Mouse (Mus musculus) retina, embryonic 14.5 days (tissue): Measurements from ENCODE around the gene Efl1.
"Not testable (repeated sequence)": the region's sequence is repeated elsewhere in the genome, so short reads cannot be mapped to it uniquely, and the experiment has no call there.

Experiments used
- DNase-seq: peaks from one replicate; pipeline ENCODE4 v3.0.0-alpha.2; 2015; ENCODE audit warnings: low spot score

The Efl1 gene

DNA sequence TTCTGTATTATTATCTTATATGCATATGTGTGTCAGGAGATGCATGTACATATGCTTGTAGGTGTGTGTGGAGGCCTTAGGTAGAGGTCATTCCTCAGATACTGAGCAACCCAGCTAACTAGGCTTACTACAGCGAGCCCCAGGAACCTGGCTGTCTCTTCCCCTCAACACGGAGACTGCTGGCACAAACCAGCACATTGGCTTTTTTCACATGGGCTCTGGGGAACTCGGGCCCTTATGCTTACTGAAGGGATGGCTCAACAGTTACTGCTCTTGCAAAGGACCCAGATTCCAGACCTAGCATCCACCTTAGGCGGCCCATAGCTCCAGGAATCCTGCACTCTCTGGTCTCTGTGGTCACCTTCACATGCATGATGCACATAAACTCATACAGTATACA, 110.7 kb downstream of the Efl1 start:
- DNase-seq: no peak

DNA sequence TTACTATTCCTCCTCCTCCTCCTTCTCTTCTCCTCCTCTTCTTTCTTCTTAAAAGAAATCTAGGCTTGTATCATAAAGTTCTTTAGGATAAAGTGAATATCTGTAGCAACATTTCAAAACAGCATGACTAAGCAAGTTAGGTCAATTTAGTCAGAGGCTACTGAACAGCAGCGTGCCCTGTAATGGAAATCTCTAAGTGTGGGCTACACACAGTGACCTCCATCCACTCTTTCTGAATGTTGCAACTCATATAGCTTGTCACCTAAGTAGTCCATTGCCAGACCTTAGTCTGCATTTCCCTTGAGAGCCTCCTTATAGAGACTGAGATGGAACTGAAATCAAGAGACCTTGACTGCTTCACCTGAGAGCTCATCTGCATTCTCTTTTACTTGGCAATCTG, 116.5 kb downstream of the Efl1 start:
- DNase-seq: no peak

DNA sequence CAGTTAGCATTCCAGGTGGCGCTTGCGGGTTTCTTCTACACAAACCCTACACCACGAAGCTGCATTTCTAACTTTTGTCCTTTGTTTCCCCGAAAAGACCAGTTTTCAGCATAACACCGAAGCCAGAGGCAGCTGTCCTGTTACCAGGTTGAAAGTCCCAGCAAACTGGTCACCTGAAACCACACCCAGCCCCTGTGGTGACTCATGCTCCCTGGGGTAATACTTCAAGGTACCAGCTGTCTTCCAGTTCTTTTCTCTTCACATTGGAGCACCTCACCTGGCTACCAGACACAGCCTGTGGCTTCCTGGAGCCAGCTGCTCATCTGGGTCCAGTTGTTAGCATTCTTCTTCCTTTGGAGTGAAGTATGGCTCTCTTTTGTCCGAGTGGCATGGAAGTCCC, 118.2 kb downstream of the Efl1 start:
- no peak for DNase-seq

DNA sequence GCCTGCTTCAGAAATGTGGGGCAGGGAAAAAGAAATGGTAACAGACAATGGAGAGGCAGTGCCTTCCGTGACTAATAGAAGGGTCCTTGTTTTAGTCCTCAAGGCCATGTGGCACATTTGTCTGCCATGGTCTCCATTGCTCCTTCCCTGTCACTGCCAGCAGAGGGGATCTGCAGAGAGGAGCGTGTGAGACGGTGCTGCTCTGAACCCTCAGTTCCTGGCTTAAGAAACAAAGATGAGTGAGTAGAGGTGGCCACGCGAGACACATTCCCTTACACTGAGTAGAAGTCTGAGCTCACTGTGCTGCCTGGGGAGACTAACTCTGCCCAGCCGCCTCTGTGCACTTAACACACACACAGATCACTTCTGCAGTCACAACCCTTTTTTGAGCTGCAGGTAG, 121.8 kb downstream of the Efl1 start:
- no peak for DNase-seq

DNA sequence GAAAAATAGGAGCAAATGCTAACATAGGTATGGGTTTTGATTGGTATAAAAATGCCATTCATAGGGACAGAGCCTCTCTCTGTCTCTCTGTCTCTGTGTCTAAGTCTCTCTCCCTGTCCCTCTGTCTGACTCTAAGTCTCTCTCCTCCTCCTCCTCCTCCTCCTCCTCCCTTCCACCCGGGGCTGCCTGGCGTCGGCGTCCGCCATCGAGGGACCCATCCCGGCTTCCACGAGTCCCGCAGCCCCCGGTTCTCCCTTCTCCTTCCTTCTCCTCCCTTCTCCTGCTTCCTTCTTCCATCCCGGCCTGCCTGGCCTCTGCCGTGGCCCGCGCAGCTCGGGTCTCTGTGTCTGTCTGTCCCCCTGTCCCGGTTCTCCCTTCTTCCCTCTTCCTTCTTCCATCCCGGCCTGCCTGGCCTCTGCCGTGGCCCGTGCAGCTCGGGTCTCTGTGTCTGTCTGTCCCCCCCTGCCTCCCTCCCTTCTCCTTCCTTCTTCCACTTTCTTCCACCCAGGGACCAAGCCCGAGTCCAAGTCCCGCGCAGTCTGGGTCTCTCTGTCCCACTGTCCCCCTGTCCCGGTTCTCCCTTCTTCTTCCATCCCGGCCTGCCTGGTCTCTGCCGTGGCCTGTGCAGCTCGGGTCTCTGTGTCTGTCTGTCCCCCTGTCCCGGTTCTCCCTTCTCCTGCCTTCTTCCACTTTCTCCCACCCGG, 122.7 kb downstream of the Efl1 start:
- DNase-seq: peak; percentile 60

DNA sequence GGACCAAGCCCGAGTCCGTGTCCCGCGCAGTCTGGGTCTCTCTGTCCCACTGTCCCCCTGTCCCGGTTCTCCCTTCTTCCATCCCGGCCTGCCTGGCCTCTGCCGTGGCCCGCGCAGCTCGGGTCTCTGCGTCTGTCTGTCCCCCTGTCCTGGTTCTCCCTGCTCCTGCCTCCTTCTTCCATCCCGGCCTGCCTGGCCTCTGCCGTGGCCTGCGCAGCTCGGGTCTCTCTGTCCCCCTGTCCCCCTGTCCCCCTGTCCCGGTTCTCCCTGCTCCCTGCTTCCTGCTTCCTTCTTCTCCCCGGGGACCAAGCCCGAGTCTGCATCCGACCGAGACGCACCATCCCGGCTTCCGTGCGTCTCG, 123.2 kb downstream of the Efl1 start:
- not testable (repeated sequence) for DNase-seq

DNA sequence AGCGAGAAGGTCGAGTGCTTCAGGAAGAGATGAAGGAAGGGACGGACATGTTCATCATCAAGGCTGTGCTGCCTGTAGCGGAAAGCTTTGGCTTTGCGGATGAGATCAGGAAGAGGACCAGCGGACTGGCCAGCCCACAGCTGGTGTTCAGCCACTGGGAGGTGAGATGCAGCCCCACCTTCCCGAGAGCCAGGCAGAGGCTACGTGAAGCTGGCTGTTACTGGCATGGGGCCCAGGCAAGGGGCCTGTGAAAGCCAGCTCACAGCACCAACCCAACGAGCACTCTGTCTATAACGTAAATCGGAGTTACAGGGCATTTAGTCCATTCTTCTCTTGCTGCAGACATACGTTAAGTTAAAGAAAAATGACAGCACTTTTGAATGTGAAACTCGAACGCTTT, 124.1 kb downstream of the Efl1 start:
- DNase-seq: peak; percentile 16

DNA sequence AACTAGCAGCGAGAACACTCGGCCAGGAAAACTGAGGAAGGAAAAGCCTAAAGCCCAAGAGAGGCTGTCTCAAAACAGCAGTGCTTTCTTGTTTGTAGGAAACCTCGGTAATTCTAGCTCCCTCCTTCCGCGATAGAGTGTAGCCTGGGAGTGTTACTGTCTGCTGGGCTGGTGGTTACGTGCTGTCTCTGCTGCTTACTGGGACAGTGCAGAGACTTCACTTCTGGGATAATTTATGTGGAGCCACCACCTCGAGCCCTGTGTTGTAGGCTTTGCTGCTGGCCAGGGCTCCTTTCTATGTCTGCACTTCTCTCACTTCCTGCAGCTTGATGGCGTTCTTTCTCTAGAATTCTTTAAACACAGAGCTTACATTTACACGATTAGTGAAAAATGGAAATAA, 124.7 kb downstream of the Efl1 start:
- no peak for DNase-seq

DNA sequence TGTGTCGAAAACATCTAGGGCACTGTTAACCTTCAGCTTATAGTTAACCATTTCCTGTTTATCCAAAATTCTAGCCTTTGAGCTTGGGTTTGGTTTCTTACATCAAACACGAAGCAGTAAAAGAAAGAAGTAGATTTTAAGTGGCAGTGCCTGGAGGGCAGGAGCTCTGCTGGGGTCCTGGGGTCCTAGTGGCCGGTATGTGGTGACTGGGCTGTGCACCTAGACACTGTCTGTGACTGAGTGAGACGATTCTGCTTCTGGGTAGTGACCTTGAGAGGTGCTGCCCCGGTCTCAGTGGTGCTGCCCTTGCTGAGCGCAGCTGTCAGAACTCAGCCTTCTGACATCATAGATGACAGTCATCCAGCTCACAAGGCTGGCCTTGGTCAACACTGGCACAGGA, 125.5 kb downstream of the Efl1 start:
- DNase-seq: no peak

DNA sequence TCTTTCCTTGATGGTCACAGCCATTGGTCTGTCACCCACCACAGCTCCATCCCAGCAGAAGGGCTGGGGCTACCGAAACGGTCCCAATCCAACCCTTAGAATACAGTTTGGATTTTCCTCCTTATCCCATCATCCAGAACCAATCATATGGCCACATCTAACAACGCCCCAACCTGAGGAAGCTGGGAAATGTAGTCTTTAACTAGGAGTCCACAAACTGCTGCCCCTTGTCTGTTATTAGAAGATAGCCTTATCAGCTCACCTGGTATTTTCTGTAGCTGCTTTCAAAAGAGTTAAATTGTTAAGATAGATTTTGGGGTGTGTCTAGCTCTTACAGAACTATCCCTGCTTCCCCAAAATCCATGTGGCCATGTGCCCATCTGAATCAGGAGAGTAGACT, 126.7 kb downstream of the Efl1 start:
- DNase-seq: no peak

DNA sequence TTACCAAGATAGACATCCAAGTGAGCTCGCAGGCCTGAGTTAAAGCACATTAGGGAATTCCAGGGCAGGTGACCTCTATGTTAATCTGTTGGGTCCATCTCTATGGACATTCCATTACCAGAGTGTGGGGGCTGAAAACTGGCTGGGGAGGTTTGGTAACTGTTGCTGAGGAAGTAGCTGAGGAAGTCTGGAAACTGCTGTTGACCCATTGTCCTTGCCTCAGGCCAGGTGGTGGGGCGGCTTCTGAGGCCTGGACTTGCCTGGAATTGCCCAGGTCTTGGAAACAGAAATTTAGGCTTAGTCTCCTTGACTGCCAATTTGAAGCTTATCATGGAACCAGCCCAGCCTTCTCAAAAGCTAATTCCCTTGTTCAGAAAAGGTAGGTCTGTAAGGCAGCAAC, 134.7 kb downstream of the Efl1 start:
- DNase-seq: no peak

DNA sequence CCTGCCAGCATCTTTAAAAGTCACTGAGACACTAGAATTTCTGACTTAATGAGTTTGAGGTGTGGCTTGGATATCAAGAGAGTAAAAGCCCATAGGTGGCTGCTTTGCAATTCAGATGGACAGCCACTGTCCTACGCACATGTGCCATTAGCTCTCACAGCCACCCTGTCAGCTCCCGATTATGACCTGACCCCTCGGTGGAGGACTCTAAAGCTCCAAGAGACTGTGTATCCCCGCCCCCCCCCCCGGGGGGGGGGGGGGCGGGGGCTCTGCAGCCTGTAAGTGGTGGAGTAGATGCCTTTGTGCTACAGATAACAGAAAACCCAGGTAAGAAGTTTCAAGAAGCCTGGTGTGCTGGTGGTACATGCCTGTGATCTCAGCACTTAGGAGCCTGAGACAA, 135.3 kb downstream of the Efl1 start:
- DNase-seq: no peak

DNA sequence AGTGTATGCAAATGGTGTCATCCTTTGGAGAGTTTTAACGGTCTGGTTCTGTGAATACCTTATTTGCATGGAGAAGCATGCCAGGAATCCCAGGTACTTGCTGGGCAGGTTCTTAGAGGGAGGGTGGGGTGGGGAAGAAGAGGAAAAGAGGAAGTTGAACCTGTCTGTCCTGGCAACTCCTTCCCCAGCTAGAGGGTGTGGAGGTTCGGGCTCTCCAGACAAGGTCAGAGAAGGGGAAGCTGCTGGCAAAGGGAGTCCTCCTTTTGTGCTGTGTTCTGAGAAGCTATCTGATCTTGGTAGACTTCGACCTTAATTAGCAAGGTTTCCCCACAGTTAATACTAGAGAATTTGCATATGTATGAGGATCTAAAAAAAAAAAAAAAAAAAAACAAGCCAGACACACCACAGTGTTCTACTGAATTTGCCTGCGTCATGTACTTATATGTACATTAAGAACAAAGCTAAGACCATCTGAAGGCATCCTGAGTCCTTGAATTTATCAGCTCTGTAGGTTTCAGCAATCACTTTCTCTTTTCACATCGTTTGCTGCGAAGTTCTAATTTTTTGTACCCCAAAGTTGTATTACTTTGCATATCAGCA, 137.0 kb downstream of the Efl1 start:
- no peak for DNase-seq

DNA sequence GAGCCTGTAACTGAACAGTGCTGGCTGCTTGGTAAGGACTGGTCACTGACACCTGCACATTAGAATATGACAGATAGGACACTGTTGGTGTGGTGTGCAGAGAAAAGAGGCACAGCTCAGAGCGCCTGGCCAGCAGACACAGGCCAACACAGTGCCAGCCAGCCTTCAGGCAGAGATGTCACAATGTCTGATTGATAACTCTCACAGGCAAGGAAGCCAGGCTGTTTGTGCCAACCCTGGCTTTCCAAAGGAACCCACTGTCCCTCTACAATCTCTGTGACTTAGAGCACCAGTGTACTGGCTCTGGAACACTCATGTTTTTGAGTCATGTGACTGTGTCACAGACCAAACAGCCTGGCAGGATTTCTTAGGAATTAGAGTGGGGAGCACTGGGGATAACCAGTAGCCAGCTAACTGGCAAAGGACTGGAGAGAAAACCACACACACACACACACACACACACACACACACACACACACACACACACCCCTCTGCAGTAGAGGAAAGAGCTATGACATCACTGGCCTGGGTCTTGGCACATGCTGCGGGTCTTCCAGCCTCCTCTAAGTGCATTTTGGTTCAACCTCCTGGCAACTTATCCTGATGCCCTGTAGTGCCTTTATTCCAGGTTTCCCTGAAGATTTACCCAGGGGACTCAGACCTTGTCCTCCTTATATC, 137.7 kb downstream of the Efl1 start:
- no peak for DNase-seq

DNA sequence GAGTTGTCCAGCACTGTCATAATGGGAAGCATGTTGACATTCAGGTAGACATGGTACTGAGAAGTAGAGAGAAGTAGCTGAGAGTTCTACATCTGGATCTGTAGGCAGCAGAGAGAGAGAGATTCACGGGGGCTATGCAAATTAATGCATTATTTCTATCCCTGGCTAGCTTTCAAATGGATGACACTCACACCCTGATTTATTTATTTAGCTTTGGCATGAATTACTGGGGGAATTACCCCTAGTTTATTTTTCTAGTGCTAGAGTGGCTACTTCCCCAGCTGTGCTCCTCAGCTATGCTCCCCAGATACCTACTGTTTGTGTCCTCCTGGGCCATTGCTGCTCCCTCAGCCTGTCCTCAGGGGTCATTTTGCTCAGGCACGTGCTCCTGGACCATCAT, 144.2 kb downstream of the Efl1 start:
- no peak for DNase-seq

DNA sequence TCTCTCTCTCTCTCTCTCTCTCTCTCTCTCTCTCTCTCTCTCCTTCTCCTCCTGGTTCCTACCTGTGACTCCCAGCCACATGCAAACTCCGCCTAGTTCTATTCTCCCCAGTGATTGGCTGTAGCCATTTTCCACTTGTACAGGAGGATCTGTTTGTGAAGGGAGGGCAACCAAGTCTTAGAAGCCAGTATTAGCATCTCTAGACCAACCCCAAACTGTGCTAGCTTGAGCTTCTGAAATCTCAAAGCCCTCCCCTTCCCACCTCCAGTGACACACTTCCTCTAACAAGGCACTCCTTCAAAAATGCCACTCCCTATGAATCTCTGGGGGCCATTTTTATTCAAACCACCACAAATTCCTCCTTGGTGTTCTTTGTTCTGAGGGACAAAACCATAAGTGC, 144.7 kb downstream of the Efl1 start:
- DNase-seq: no peak

DNA sequence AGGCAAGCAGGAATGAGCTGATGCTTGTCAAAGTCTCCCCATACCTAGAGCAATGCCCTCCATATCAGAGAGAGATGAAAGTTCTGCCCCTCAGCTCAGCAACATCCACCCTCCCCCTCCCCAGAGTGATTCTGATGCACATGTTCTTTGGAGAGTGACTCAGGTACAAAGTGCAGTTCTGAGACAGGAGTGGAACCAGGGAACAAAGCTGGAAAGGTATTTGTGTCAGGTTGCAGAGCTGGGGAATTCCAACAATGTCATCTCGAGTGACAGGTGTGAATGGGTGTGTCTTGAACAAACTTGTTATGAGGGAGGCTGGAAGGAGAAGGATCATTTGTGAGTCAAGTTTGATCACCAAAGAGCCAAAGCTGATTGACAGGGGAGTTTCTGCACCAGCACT, 146.1 kb downstream of the Efl1 start:
- no peak for DNase-seq

DNA sequence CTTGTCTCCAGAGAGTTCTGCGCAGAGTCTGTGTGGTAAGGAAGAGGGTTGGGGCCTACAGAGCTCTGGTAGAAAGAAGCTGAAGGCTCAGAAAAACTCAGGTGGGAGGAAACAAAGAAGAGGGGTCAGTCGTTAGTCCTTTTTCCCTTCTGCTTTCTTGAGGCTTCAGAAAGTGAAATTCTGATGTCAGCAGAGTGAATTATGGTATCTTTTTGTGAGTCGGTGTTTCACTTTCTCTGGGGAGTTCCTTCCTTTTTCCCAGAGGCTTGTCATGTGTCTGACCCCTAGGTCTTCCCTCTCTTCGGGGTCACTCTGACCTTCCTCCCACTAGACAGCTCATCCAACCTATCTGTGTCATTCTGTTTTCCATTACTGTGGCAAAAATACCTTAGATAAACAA, 153.8 kb downstream of the Efl1 start:
- DNase-seq: no peak

DNA sequence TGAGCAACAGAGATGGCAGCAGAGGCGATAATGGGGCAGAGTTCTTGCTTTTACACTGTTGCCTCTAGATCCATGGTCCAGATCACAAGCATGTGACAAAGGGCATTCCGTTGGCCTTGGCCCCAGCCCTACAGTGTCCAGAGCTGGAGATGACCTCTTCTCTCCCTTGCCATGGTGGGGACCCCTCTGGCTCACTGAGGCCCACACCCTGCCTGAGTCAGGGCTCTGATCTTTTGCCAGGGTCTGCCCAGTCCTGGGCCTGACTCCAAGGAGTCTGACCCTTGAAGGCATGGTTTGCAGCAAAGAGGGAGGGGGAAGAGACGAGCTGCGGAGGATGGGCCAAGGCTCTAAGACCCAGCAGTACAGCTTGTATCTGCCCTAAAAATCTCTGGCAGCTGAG, 159.8 kb downstream of the Efl1 start:
- no peak for DNase-seq

DNA sequence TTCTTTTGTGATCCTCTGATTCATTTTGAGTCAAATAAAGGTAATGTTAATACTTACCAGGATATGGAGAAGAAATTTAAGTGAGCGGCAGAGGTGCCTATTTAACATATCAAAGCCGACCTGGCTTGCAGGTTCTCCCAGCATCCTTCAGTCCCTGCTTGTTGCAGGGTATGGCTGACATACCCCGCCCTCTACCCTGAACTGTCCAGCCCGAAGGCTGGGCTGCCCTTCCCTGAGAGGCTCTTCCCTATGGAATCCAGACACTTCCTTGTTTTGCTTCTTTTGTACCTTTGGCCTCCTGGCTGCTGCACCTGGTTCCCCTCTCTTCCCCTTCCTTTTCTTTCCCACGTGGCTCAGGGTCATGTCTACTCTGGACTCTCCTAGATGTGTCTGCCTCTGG, 160.7 kb downstream of the Efl1 start:
- no peak for DNase-seq

DNA sequence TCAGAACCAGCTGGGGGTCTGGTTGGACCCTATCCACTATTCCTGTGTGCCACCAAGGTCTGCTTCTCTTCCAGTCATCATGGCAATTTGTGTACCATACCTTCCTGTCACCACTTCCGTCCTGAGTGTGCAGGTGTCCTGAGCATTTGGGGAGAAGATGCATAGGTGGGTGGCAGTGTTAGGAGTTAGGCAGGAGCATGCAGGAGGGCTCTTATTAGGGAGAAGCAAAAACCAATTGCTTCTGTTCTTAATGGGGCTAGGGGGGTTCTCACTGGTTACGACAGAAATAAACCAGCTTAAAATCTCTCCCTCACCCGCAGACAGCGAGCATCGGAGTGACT, 162.4 kb downstream of the Efl1 start:
- no peak for DNase-seq

DNA sequence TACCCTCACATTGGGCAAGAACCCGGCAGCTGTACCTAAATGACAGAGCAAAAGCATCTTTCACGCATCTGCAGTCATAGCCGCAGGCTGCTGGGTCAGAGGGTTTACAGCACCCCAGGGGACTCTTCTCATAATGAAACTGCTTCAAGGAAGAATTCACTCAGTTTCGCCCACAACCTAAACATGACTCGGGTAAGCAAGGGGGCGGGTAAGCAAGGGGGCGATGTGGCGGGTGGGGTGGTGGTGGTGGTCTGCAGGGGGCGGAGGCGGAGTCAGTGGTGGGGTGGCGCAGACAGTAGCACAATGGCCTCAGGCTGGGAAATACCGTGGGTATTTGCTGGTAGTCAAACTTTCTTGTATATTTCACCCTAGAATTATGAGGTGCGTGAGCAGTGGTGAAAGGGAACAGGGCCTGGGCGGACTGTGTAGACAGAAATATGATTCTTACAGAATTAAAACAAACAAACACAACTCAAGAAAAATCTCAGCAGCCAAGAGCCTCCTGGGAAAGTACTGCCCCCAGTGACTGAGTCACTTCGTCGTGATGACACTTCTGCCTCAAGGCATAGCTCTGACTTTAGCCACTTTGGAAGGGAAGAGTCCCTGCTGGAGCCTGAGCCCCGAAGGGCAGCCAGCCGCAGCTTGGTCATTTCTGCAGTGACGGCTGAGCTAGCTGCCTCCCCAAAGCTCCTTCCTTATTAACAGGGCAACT, 162.9 kb downstream of the Efl1 start:
- DNase-seq: peak; percentile 22
